Mouse (Mus musculus) lung, embryonic 16.5 days (tissue): ENCODE measurements at regions not wholly inside any gene's neighbourhood (a gene's known extent, or its start where the extent isn't known, plus 50 kb on each side); places are given as distances from the start of the nearest gene placed in this dataset.

Experiments used
- ATAC-seq: fragments of 200-750 bp; cut with Nextera tagmentation; 2 replicates; pipeline ENCODE4 v1.8.0; 2017; ENCODE audit warnings: low read depth, mild to moderate bottlenecking, moderate library complexity
- H3K27ac ChIP-seq: fragments of 300-500 bp; sonication (generic); 2 replicates; pipeline ENCODE4 v1.5.1; 2014; ENCODE audit warnings: mild to moderate bottlenecking, control low read depth, low read length
- H3K27me3 ChIP-seq: fragments of 300-500 bp; sonication (generic); 2 replicates; pipeline ENCODE4 v1.6.1; 2014; ENCODE audit warnings: low read depth, low read length, mixed read lengths; ENCODE audit not compliant: control insufficient read depth, insufficient read depth
- H3K36me3 ChIP-seq: fragments of 300-500 bp; sonication (generic); 2 replicates; pipeline ENCODE4 v1.6.1; 2014; ENCODE audit warnings: low read length; ENCODE audit not compliant: control insufficient read depth, insufficient read depth
- H3K4me1 ChIP-seq: fragments of 300-500 bp; sonication (generic); replicated peaks from 2 replicates; pipeline ENCODE4 v1.6.1; 2014; ENCODE audit warnings: low read length, mixed read lengths; ENCODE audit not compliant: control insufficient read depth, insufficient read depth
- H3K4me2 ChIP-seq: fragments of 300-500 bp; sonication (generic); 2 replicates; pipeline ENCODE4 v1.6.1; 2014; ENCODE audit warnings: low read depth, low read length, control low read depth
- H3K4me3 ChIP-seq: fragments of 300-500 bp; sonication (generic); 2 replicates; pipeline ENCODE4 v1.5.1; 2014; ENCODE audit warnings: mild to moderate bottlenecking, low read length, control low read depth
- H3K9ac ChIP-seq: fragments of 300-500 bp; sonication (generic); 2 replicates; pipeline ENCODE4 v1.6.1; 2014; ENCODE audit warnings: low read length, control low read depth
- H3K9me3 ChIP-seq: fragments of 300-500 bp; sonication (generic); 2 replicates; pipeline ENCODE4 v1.6.1; 2016; ENCODE audit warnings: low read length; ENCODE audit not compliant: control insufficient read depth
- WGBS: fragments of 180-500 bp; shearing (Covaris S2); extraction: QIAGEN DNeasy Blood & Tissue Kit; methylation state at CpG from one replicate; pipeline ENCODE4 v1.1.7; 2014; 5-methylcytosine and 5-hydroxymethylcytosine counted together

- Histone ChIP-seq H3K9me3 (no peaks in the 10 kb centered on the region), H3K9ac (no peak overlapping the region), H3K27me3 (peaks cover 10% of the 10 kb centered on the region), H3K4me1 (peaks cover 14% of the 10 kb centered on the region), H3K27ac (0 out of 2 replicates have a peak overlapping the region, but pooled peaks have one; percentile 20), H3K4me2 (no peak overlapping the region), H3K36me3 (no peaks in the 10 kb centered on the region), H3K4me3 (no peak overlapping the region)
- no peak for ATAC-seq
- WGBS = 57% methylated on average over 5 of the region's 5 CpGs
Observed at GRCm38 (mm10) chr2:166351984-166352383, 196.5 kb upstream of the Sulf2 start.

GRCm38 (mm10) chr2:166351581-166351980 lies 196.1 kb upstream of the Sulf2 start:
- Histone ChIP-seq H3K4me2 (no peak overlapping the region), H3K9ac (no peak overlapping the region), H3K36me3 (no peaks in the 10 kb centered on the region), H3K27ac (0 out of 2 replicates have a peak overlapping the region, but pooled peaks have one; percentile 20), H3K27me3 (peaks cover 11% of the 10 kb centered on the region), H3K9me3 (no peaks in the 10 kb centered on the region), H3K4me1 (peaks cover 14% of the 10 kb centered on the region), H3K4me3 (no peak overlapping the region)
- 66% methylated on average over 9 of the region's 9 CpGs for WGBS
- ATAC-seq = peak; percentile 56

- Histone ChIP-seq H3K9ac (no peak overlapping the region), H3K36me3 (no peaks in the 10 kb centered on the region), H3K9me3 (no peaks in the 10 kb centered on the region), H3K4me2 (no peak overlapping the region), H3K27me3 (peaks cover 24% of the 10 kb centered on the region), H3K27ac (no peak overlapping the region), H3K4me1 (peaks cover 13% of the 10 kb centered on the region), H3K4me3 (no peak overlapping the region)
- whole genome bisulfite sequencing = 49% methylated on average over 10 of the region's 10 CpGs
- ATAC-seq = no peak
Observed at GRCm38 (mm10) chr2:166348654-166349053, 193.2 kb upstream of the Sulf2 start.

GRCm38 (mm10) chr2:166346421-166347182 lies 191.1 kb upstream of the Sulf2 start:
- Histone ChIP-seq H3K4me3 (no peak overlapping the region), H3K27me3 (peaks cover 24% of the 10 kb centered on the region), H3K9ac (no peak overlapping the region), H3K36me3 (no peaks in the 10 kb centered on the region), H3K27ac (no peak overlapping the region), H3K4me2 (no peak overlapping the region), H3K4me1 (peaks cover 7% of the 10 kb centered on the region), H3K9me3 (no peaks in the 10 kb centered on the region)
- WGBS = 42% methylated on average over 18 of the region's 18 CpGs
- no peak for ATAC-seq

GRCm38 (mm10) chr2:166343551-166344340 lies 188.3 kb upstream of the Sulf2 start:
- H3K4me1 ChIP-seq = peaks cover 10% of the 10 kb centered on the region
- H3K36me3 ChIP-seq = no peaks in the 10 kb centered on the region
- H3K27ac ChIP-seq = peak overlapping the region; percentile 58
- no peak overlapping the region for H3K4me3 ChIP-seq
- no peak overlapping the region for H3K9ac ChIP-seq
- H3K4me2 ChIP-seq = no peak overlapping the region
- H3K27me3 ChIP-seq = peaks cover 24% of the 10 kb centered on the region
- 0 out of 2 replicates have a peak, but pooled peaks cover 3% of the 10 kb centered on the region for H3K9me3 ChIP-seq
- 39% methylated on average over 10 of the region's 10 CpGs for WGBS
- ATAC-seq = no peak

GRCm38 (mm10) chr2:166342407-166342806 lies 186.9 kb upstream of the Sulf2 start:
- H3K9me3 ChIP-seq = 0 out of 2 replicates have a peak, but pooled peaks cover 3% of the 10 kb centered on the region
- no peak overlapping the region for H3K9ac ChIP-seq
- H3K36me3 ChIP-seq = no peaks in the 10 kb centered on the region
- no peak for ATAC-seq
- H3K4me1 ChIP-seq = peaks cover 13% of the 10 kb centered on the region
- 63% methylated on average over 9 of the region's 9 CpGs for WGBS
- no peak overlapping the region for H3K4me3 ChIP-seq
- H3K27ac ChIP-seq = peak overlapping the region; percentile 18
- no peak overlapping the region for H3K4me2 ChIP-seq
- H3K27me3 ChIP-seq = peaks cover 17% of the 10 kb centered on the region

- ATAC-seq = no peak
- H3K9me3 ChIP-seq = 0 out of 2 replicates have a peak, but pooled peaks cover 3% of the 10 kb centered on the region
- H3K27ac ChIP-seq = no peak overlapping the region
- H3K9ac ChIP-seq = no peak overlapping the region
- no peak overlapping the region for H3K4me3 ChIP-seq
- H3K36me3 ChIP-seq = no peaks in the 10 kb centered on the region
- WGBS = 79% methylated on average over 9 of the region's 9 CpGs
- peaks cover 9% of the 10 kb centered on the region; the same call in 1 of the 2 replicates for H3K27me3 ChIP-seq
- no peak overlapping the region for H3K4me2 ChIP-seq
- peaks cover 13% of the 10 kb centered on the region for H3K4me1 ChIP-seq
Observed at GRCm38 (mm10) chr2:166340196-166340595, 184.7 kb upstream of the Sulf2 start.

GRCm38 (mm10) chr2:166339427-166339826 lies 184.0 kb upstream of the Sulf2 start:
- Histone ChIP-seq H3K27me3 (peaks cover 5% of the 10 kb centered on the region; the same call in 1 of the 2 replicates), H3K4me1 (peaks cover 15% of the 10 kb centered on the region), H3K4me3 (no peak overlapping the region), H3K9me3 (0 out of 2 replicates have a peak, but pooled peaks cover 3% of the 10 kb centered on the region), H3K27ac (peak overlapping the region; percentile 59; the same call in 1 of the 2 replicates), H3K4me2 (no peak overlapping the region), H3K36me3 (no peaks in the 10 kb centered on the region), H3K9ac (no peak overlapping the region)
- 82% methylated on average over 5 of the region's 5 CpGs for WGBS
- ATAC-seq = no peak
